Mouse (Mus musculus) CD8-positive naive resting alpha-beta T cell, adult 2 months (primary cell): ENCODE data around the gene Veph1.
"Not testable (repeated sequence)": the region's sequence is repeated elsewhere in the genome, so short reads cannot be mapped to it uniquely, and the experiment has no call there.

Experiments
- DNase-seq, 2 experiments: peaks; one replicate each; pipeline ENCODE4 v3.0.0; 2022; ENCODE audit warnings: low read depth in 2 of 2, low spot score in 2 of 2

Gene Veph1

GRCm38 (mm10) chr3:66296545-66296944 lies at the start of gene Veph1:
TSS of gene Veph1 (minus strand) at chr3:66296837.
- DNase-seq, result no peak

- DNase-seq, result no peak
Observed at GRCm38 (mm10) chr3:66340742-66341141, 44.1 kb upstream of the Veph1 start.

DNA sequence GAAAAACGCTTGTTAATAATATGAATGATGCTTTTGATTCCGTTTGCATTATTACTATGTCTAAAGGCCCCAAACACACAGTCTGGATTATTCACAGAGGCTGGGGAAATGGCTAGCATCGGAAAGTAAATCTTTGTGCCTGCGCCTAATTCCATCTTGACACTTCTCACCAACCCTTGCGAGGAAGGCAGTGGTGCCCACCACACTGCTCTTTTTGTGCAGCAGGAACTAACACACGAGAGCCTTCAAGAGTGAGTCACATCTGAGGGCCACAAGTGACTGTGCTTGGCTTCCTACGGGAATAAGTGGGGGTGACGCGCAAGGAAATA lies 35.7 kb upstream of the Veph1 start:
- DNase-seq, result no peak

DNA sequence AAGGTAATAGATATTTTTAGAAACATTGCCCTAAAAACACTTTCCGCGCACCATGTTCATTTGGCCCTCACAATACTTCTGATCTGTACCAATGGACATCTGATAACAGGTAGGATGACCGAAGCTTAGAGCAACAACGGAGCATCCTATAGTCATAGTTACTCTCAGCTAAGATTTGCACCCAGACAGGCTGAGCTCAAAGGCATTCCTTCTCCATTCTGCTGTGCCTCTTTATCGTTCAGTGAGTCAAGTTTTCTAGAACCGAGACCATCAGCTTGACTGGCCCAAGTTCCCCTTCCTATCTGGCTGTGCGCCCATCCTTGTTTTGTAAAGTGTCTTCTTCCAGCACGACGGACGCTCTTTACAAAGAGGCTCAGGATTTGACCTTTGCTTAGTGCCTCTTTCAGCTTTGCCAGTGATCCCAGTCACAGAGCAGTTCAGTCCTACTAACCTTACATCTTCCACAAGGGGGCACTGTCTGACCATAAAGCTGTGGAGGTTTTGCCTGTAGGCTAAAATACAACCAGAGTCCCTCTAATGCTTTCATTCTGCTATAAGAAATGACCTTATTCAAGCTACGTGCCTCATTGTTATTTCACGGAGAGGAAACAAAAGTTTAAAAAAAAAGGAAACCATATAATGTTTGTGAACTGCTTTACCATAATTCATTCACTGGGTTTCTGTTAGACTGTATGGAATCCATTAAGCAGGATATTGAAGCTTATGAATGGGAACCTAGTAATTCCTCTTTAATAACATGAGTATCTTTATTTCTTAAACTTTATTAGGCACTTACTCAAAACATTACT lies 35.2 kb upstream of the Veph1 start:
- no peak for DNase-seq

- no peak for DNase-seq
Observed at GRCm38 (mm10) chr3:66330896-66331579, 34.4 kb upstream of the Veph1 start.

- DNase-seq, result no peak
Observed at GRCm38 (mm10) chr3:66325962-66326834, 29.6 kb upstream of the Veph1 start.

- DNase-seq, result no peak
Observed at GRCm38 (mm10) chr3:66325486-66325951, 28.9 kb upstream of the Veph1 start.

DNA sequence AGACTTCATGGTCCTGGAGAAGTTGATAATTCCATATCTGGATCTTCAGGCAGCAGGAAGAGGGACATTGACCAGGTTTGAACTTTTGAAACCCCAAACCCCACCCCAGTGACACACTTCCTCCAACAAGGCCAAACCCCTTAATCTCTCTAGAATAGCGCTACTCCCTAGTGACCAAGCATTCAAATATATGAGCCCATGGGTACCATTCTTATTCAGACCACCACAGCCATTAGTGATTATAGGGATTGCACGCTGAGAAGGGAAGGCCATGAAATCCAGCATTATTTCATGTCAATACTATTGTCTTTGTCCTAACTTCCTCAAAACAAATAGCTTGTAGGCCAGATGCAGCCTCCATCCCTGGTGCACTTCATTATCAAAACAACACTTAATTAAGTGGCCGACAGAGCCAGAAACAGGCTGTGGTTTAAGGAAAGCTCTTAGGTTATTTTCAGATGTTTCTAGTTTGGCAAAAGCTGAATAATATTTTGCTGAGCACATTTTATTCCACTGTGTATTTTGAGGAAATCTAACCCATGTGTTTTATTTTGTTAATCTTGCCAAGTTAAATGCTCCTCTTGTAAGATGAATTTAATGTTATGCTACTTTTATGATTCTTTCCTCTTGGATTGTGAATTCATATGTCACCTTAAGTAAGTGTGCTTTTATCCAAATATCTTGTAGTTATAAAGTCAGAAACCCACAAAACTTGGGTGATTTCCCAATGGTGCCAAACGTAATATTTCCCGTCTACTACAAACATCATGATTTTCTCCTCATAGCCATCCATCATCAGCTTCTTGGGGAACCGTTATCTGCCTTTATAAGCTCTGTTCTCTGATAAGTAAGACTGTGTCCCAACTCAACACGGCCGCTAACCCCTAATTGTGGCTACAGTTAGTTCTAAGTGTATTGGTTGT lies 18.4 kb upstream of the Veph1 start:
- no peak for DNase-seq

- DNase-seq, result no peak
Observed at GRCm38 (mm10) chr3:66310586-66310985, 13.9 kb upstream of the Veph1 start.

DNA sequence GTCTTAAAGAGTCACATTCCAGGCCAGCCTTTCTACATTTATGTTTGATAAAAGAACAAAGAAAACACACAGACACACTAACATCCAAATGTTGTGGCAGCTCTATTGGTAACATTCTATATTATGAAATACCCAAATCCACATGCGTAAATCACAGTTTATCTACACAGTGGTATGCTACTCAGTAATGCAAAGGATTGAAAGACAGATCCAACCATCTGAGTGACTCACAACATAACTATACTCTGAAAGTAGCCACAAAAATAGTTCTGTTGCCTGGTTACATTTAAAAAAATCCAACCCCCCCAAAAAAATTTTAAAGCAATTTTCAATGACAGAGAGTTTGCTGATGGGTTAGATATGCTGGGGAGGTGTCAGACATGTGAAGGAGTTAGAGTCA lies 12.9 kb upstream of the Veph1 start:
- DNase-seq, result no peak

DNA sequence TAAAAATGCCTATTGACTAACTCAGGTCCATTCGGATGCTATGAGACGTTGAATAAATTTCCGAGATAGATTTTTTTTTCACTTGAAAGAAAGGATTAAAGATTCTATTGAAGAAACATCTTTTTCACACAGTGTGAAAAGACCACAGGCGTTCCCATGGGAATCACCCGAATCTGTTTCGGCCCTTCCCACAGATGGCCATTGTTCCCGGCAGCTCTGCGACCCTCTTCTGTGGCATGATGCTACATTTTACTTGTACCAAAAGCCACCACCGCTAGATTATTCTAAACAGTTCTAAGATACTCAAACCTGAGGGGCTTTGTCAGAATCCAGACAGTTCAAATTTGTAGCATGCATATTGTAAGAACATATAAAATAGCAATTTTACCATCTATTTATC lies 1.4 kb downstream of the Veph1 start:
- DNase-seq, result no peak

GRCm38 (mm10) chr3:66294729-66295128 lies 1.9 kb downstream of the Veph1 start:
- no peak for DNase-seq

DNA sequence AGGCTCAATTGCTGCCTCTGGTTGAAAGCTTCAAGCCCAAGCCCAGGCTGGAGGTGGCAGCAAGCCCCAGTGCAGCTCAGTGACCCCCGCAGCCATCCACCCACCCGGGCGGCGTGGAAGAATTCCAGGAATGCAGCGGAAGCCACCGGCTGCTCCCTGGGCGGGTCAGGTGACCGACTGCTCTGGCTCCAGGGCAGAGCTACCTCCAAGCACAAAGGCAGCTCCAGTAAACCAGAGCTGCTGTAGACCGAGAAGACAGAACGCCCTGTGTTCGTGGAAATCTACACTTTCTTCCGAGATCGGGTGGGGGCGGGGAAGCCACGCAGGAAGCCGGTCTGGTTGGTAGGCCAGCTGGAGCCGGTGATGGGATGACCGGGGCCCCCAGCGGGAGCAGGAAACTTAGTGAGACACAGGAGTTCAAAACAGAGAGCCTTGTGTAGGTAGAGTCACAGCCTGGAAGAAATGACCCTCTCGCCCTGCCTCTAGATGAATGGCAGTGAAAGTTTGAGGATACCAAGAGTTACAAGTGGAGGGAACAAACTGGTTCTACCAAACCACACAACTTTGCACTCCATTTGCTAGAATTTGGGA lies 4.2 kb downstream of the Veph1 start:
- no peak for DNase-seq

GRCm38 (mm10) chr3:66263270-66263669 lies 33.4 kb downstream of the Veph1 start:
- no peak for DNase-seq

DNA sequence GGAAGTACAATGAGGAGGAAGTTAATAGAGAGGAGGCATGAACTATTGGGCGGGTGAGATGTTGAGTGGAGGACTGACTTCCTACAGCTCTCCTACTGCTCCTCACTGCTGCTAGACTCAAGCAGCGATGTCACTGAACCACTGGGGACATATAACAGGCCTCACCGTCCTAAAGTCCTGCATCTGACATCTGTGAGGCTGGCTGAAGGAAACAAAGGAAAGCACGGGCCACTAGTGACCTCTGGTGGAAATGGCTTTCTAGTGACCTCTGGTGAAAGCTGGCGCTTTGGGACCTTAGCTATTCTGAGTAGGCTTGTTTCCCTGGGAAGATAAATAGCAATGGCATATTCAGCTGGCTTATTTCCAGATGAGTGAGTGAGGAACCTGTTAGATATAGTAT lies 34.3 kb downstream of the Veph1 start:
- DNase-seq, result no peak

- DNase-seq, result no peak
Observed at GRCm38 (mm10) chr3:66254504-66255105, 42.0 kb downstream of the Veph1 start.

GRCm38 (mm10) chr3:66251842-66252241 lies 44.8 kb downstream of the Veph1 start:
- DNase-seq, result no peak

DNA sequence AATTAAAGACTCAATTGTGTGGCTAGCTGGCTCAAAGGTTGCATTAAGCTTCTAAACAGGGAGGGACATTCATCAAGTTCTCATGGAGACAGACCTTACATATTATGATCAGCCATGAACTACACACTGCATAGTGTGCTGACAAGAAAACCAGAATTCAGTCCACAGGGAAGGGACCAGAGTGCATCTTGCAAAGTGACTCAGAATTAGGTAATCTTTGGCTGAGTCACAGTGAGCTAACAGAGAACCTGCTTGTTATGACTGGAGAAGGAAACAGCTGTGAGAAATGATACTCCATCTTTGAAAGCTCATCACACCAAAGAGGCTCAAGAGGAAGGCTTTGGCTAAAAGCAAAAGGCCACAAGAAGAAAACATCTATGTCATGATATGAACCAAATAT lies 56.2 kb downstream of the Veph1 start:
- DNase-seq, result no peak

GRCm38 (mm10) chr3:66236234-66236871 lies 60.3 kb downstream of the Veph1 start:
- not testable (repeated sequence) for DNase-seq
